Mouse (Mus musculus) right cerebral cortex, postnatal 10 days (tissue): ENCODE measurements around the gene Proser2.

ENCODE experiments used
- DNase-seq, 2 experiments: peaks; one replicate each; pipeline ENCODE4 v3.0.0; 2021; ENCODE audit warnings: low spot score in 2 of 2

Proser2 gene

GRCm38 (mm10) chr2:6072685-6073260 lies 57.2 kb downstream of the Proser2 start:
- DNase-seq, result no peak

DNA sequence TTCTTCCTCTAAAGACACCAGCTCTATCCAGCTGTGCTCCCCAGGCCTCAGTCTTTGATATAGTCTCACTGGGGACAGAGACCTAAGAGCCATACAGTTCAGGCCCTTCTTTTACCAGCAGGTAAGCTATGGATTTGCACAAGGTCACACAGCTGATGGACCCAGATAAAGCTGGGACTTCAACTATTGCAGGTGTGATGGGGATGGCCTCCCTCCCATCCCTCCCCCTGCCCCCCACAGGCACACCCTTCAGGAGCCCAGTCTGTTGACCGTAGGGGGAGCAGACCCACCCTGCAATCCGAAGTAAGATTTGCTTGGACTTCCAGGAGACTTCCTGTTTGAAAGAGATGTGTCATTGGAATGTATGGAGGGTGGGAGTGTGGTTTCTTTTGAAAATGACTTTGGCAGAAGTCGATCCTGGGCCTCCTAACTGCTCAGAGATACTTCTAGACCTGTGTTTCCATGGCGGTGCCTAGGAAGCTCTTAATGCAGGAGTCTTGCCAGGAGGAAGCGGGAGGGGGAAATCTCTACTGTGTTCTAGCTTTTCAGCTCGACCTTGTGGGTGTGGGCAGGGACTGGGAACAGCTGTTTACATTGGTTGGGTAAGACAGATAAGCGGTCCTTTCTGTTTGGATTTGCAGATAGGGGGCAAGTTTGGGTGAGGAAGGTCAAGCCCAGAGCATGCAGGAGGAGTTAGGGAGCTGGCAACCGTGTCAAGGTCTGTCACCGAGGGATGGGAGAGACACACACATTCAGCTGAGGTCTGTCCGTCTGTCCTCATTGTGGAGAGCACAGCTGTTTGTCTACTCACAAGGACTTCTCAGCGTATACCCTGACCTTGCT lies 58.2 kb downstream of the Proser2 start:
- DNase-seq, result no peak

DNA sequence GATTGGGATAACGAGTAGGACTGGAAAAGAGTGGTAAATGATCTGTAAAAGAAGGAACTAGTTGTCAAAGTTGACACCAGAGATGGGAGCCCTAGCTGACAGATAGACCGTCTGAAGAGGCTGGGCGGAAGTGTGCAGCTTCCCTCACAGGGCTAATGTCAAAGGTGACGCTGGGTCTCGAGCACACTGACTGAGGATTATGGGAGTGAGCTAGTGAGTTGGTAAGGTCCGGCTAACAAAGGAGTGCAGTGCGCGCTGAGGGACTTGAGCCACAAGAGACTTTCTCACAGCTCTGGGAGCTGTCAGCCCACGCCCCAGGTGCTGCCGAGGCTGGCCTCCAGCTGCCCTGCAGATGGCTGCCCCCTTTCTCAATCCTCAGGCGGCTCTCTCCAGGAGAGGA lies 59.1 kb downstream of the Proser2 start:
- DNase-seq, result no peak

DNA sequence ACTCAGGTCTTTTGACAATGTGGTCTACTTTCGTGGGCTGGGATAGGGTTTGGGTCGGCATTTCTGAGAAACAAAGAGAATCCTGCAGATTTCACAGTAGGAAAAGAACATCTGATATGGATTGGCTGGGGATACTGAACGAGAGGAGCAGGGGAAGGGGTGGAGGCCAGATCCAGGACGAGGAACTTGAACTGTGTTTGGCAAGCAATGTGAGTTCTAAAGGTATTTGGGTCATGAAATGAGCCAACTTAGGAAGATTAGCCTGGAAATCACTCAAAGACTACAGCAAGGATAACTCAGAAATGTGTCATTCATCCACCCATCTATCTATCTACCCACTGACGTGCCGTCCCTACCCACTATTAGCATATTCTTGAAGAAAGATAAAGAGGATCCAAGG lies 62.7 kb downstream of the Proser2 start:
- DNase-seq, result no peak

DNA sequence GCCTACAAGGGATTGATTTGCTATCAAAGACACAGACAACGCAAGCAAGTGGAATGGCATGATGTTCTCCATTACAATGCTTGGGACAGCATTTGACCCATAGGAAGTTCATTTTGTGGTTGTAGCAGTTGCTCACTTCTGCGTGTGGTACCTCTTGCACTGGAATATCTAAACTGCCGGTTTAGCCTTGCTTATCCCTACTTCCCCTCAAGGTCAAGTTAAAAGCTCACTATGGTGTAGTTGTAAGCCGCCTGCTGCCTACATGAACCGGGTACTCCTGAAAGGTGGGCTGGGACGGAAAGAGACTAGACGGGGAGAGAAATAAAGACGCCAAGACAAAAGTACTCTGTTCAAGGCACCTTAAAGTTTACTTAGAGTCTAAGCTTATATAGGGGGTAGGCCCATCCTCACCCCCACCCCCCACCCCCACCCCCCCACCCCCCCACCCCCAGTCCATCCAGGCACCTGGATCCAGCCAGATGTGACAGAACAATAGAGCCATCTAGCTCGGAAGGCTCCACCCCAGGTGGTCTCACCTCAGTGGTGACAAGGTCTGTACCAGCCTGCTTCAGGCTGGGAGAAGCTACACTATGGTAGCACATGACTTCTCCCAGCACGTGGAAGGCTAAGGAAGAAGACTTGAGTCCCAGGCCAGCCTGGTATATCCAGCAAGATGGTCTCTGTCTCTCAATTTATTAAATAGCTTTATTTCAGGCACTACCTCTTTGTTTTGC lies 69.8 kb downstream of the Proser2 start:
- no peak for DNase-seq

- DNase-seq, result no peak
Observed at GRCm38 (mm10) chr2:6059291-6059690, 70.7 kb downstream of the Proser2 start.

DNA sequence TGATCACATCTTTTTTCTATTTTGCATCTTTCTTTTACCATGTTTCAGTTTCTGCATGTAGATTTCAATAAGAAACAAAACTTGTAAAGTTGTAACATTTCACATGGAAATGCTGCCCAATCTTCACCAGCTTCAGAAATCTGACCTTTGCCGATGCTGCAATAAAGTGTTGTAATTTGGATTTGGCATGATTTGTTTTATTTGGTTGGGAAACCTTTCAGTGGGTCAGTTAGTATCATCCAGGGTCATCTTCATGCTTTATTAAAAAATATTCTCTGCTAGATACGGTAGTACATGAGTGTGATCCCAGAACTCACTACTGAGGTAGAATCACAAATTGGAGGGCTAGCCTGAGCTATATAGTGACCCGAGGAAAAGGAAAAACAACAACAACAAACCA lies 73.5 kb downstream of the Proser2 start:
- no peak for DNase-seq

GRCm38 (mm10) chr2:6055466-6055865 lies 74.5 kb downstream of the Proser2 start:
- DNase-seq, result no peak

- no peak for DNase-seq
Observed at GRCm38 (mm10) chr2:6049018-6049417, 81.0 kb downstream of the Proser2 start.

DNA sequence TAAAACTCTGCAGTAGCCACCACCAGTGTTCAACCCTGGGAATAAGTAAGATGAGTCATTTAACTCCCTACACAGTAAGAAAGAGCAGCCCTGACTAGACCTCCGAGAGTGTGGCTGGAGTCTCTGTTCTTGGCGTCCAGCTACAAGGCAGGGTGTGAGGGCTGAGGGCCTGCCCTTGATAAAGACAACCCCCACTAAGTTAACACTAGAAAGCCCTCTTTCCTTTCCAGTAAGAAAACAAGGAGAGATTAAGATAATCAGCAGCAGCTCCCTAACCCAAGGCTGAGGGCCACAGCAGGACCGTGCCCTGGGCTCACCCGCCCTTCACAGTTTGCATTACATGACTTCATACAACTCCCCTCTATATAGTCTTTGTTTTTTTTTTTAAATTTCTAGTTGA lies 81.4 kb downstream of the Proser2 start:
- no peak for DNase-seq
